Mouse (Mus musculus) limb, embryonic 13.5 days (tissue): ENCODE results near the gene Lmf1. TPM values are rescaled to one million over a fixed set of nuclear protein-coding genes. Genes with fewer than 3 reads are reported as not detected.

Experiments
- ATAC-seq: fragments of 200-750 bp; cut with Nextera tagmentation; 2 replicates; pipeline ENCODE4 v1.8.0; 2017; ENCODE audit warnings: low read depth, moderate number of reproducible peaks, moderate TSS enrichment; ENCODE audit not compliant: low FRiP score
- H3K27ac ChIP-seq: fragments of 300-500 bp; sonication (generic); 2 replicates; pipeline ENCODE4 v1.5.1; 2015; ENCODE audit warnings: inconsistent platforms, mild to moderate bottlenecking, moderate library complexity
- H3K27me3 ChIP-seq: fragments of 300-500 bp; sonication (generic); 2 replicates; pipeline ENCODE4 v1.6.1; 2015; ENCODE audit warnings: mild to moderate bottlenecking, inconsistent platforms
- H3K36me3 ChIP-seq: fragments of 300-500 bp; sonication (generic); 2 replicates; pipeline ENCODE4 v1.6.1; 2015; ENCODE audit warnings: inconsistent platforms, mild to moderate bottlenecking, moderate library complexity
- H3K4me1 ChIP-seq: fragments of 300-500 bp; sonication (generic); 2 replicates; pipeline ENCODE4 v1.6.1; 2015; ENCODE audit warnings: inconsistent platforms
- H3K4me2 ChIP-seq: fragments of 300-500 bp; sonication (generic); replicated peaks from 2 replicates; pipeline ENCODE4 v1.6.1; 2015; ENCODE audit warnings: inconsistent platforms, mild to moderate bottlenecking, moderate library complexity
- H3K4me3 ChIP-seq: fragments of 300-500 bp; sonication (generic); 2 replicates; pipeline ENCODE4 v1.5.1; 2015; ENCODE audit warnings: moderate library complexity, mild to moderate bottlenecking, inconsistent platforms
- H3K9ac ChIP-seq: fragments of 300-500 bp; sonication (generic); 2 replicates; pipeline ENCODE4 v1.6.1; 2015; ENCODE audit warnings: mild to moderate bottlenecking, inconsistent platforms
- H3K9me3 ChIP-seq: fragments of 300-500 bp; sonication (generic); 2 replicates; pipeline ENCODE4 v1.6.1; 2016; ENCODE audit warnings: inconsistent platforms
- WGBS: fragments of 180-500 bp; shearing (Covaris S2); methylation state at CpG from one replicate; pipeline ENCODE4 v1.1.7; 2015; 5-methylcytosine and 5-hydroxymethylcytosine counted together
- polyA plus RNA-seq: library from polyadenylated mRNA; unstranded; fragments of >200 nt; fragmentation: Nextera tagmentation; extraction: Ambion mirVana; gene quantifications from 2 replicates; pipeline ENCODE4 v1.2.1, GENCODE M21; 2015

The Lmf1 gene
- polyA plus RNA-seq, 1 experiment from 2014 or later = 33.2 TPM

GRCm38 (mm10) chr17:25635806-25636205 lies 56.9 kb downstream of the Lmf1 start:
- Histone ChIP-seq H3K4me1 (peaks cover 36% of the 10 kb centered on the region), H3K27ac (no peak overlapping the region), H3K4me3 (no peak overlapping the region), H3K4me2 (no peak overlapping the region), H3K36me3 (peaks cover 45% of the 10 kb centered on the region), H3K9ac (no peak overlapping the region), H3K27me3 (no peaks in the 10 kb centered on the region), H3K9me3 (no peaks in the 10 kb centered on the region)
- ATAC-seq = no peak
- WGBS = 84% methylated on average over 5 of the region's 5 CpGs

GRCm38 (mm10) chr17:25637986-25638385 lies 59.1 kb downstream of the Lmf1 start:
- Histone ChIP-seq H3K4me1 (peaks cover 47% of the 10 kb centered on the region), H3K4me2 (no peak overlapping the region), H3K4me3 (no peak overlapping the region), H3K9me3 (no peaks in the 10 kb centered on the region), H3K36me3 (peaks cover 30% of the 10 kb centered on the region), H3K27ac (no peak overlapping the region), H3K27me3 (no peaks in the 10 kb centered on the region), H3K9ac (no peak overlapping the region)
- WGBS = 28% methylated on average over 7 of the region's 7 CpGs
- no peak for ATAC-seq

GRCm38 (mm10) chr17:25638442-25638841 lies 59.6 kb downstream of the Lmf1 start:
- Histone ChIP-seq H3K4me2 (no peak overlapping the region), H3K9ac (no peak overlapping the region), H3K27me3 (no peaks in the 10 kb centered on the region), H3K9me3 (no peaks in the 10 kb centered on the region), H3K27ac (no peak overlapping the region), H3K36me3 (peaks cover 25% of the 10 kb centered on the region), H3K4me1 (peaks cover 52% of the 10 kb centered on the region), H3K4me3 (no peak overlapping the region)
- 71% methylated on average over 4 of the region's 4 CpGs for WGBS
- ATAC-seq = no peak

GRCm38 (mm10) chr17:25640956-25641355 lies 62.1 kb downstream of the Lmf1 start:
- Histone ChIP-seq H3K9ac (no peak overlapping the region), H3K27ac (no peak overlapping the region), H3K36me3 (peaks cover 11% of the 10 kb centered on the region), H3K4me3 (no peak overlapping the region), H3K9me3 (no peaks in the 10 kb centered on the region), H3K27me3 (no peaks in the 10 kb centered on the region), H3K4me1 (peaks cover 51% of the 10 kb centered on the region), H3K4me2 (no peak overlapping the region)
- no peak for ATAC-seq
- 22% methylated on average over 4 of the region's 4 CpGs for WGBS

- Histone ChIP-seq H3K27ac (no peak overlapping the region), H3K4me1 (peaks cover 51% of the 10 kb centered on the region), H3K36me3 (peaks cover 13% of the 10 kb centered on the region), H3K4me2 (no peak overlapping the region), H3K4me3 (no peak overlapping the region), H3K9me3 (no peaks in the 10 kb centered on the region), H3K27me3 (no peaks in the 10 kb centered on the region), H3K9ac (no peak overlapping the region)
- 79% methylated on average over 8 of the region's 8 CpGs for WGBS
- ATAC-seq = no peak
Measured at GRCm38 (mm10) chr17:25642032-25642431, 63.1 kb downstream of the Lmf1 start.

GRCm38 (mm10) chr17:25643517-25644294 lies 64.8 kb downstream of the Lmf1 start:
- H3K36me3 ChIP-seq = peaks cover 25% of the 10 kb centered on the region
- H3K9ac ChIP-seq = 0 out of 2 replicates have a peak overlapping the region, but pooled peaks have one; percentile 25
- H3K4me2 ChIP-seq = no peak overlapping the region
- H3K4me3 ChIP-seq = no peak overlapping the region
- 51% methylated on average over 13 of the region's 13 CpGs for WGBS
- H3K9me3 ChIP-seq = no peaks in the 10 kb centered on the region
- H3K27me3 ChIP-seq = no peaks in the 10 kb centered on the region
- no peak for ATAC-seq
- H3K4me1 ChIP-seq = peaks cover 44% of the 10 kb centered on the region
- H3K27ac ChIP-seq = no peak overlapping the region

- H3K9ac ChIP-seq = no peak overlapping the region
- H3K4me2 ChIP-seq = no peak overlapping the region
- peaks cover 34% of the 10 kb centered on the region for H3K36me3 ChIP-seq
- H3K27ac ChIP-seq = no peak overlapping the region
- ATAC-seq = no peak
- no peaks in the 10 kb centered on the region for H3K9me3 ChIP-seq
- WGBS = 92% methylated on average over 3 of the region's 3 CpGs
- H3K4me1 ChIP-seq = peaks cover 41% of the 10 kb centered on the region
- no peaks in the 10 kb centered on the region for H3K27me3 ChIP-seq
- no peak overlapping the region for H3K4me3 ChIP-seq
Measured at GRCm38 (mm10) chr17:25644761-25645160, 65.9 kb downstream of the Lmf1 start.

- no peak for ATAC-seq
- no peaks in the 10 kb centered on the region for H3K27me3 ChIP-seq
- no peak overlapping the region for H3K9ac ChIP-seq
- WGBS = 76% methylated on average over 9 of the region's 9 CpGs
- H3K4me2 ChIP-seq = no peak overlapping the region
- H3K4me1 ChIP-seq = peaks cover 39% of the 10 kb centered on the region
- no peak overlapping the region for H3K27ac ChIP-seq
- H3K4me3 ChIP-seq = no peak overlapping the region
- peaks cover 42% of the 10 kb centered on the region for H3K36me3 ChIP-seq
- H3K9me3 ChIP-seq = no peaks in the 10 kb centered on the region
Measured at GRCm38 (mm10) chr17:25645661-25646060, 66.8 kb downstream of the Lmf1 start.

- peaks cover 47% of the 10 kb centered on the region for H3K36me3 ChIP-seq
- H3K9ac ChIP-seq = no peak overlapping the region
- WGBS = 92% methylated on average over 10 of the region's 10 CpGs
- no peaks in the 10 kb centered on the region for H3K27me3 ChIP-seq
- H3K9me3 ChIP-seq = no peaks in the 10 kb centered on the region
- H3K4me3 ChIP-seq = no peak overlapping the region
- peaks cover 27% of the 10 kb centered on the region for H3K4me1 ChIP-seq
- H3K27ac ChIP-seq = no peak overlapping the region; the same call in 1 of the 2 replicates
- no peak overlapping the region for H3K4me2 ChIP-seq
- ATAC-seq = no peak
Measured at GRCm38 (mm10) chr17:25647901-25648300, 69.0 kb downstream of the Lmf1 start.

- no peak overlapping the region for H3K27ac ChIP-seq
- no peak overlapping the region for H3K4me3 ChIP-seq
- H3K36me3 ChIP-seq = peaks cover 47% of the 10 kb centered on the region
- H3K4me2 ChIP-seq = no peak overlapping the region
- peaks cover 19% of the 10 kb centered on the region for H3K4me1 ChIP-seq
- H3K9me3 ChIP-seq = no peaks in the 10 kb centered on the region
- 48% methylated on average over 15 of the region's 15 CpGs for WGBS
- ATAC-seq = no peak
- H3K9ac ChIP-seq = no peak overlapping the region
- no peaks in the 10 kb centered on the region for H3K27me3 ChIP-seq
Measured at GRCm38 (mm10) chr17:25648678-25649216, 69.9 kb downstream of the Lmf1 start.

GRCm38 (mm10) chr17:25650726-25651125 lies 71.8 kb downstream of the Lmf1 start:
- Histone ChIP-seq H3K4me3 (no peak overlapping the region), H3K27me3 (no peaks in the 10 kb centered on the region)
- WGBS = 83% methylated on average over 7 of the region's 7 CpGs

GRCm38 (mm10) chr17:25652272-25652671 lies 73.4 kb downstream of the Lmf1 start:
- H3K9ac ChIP-seq = no peak overlapping the region
- peaks cover 23% of the 10 kb centered on the region for H3K4me1 ChIP-seq
- H3K4me2 ChIP-seq = no peak overlapping the region
- ATAC-seq = no peak
- H3K36me3 ChIP-seq = peaks cover 56% of the 10 kb centered on the region
- H3K4me3 ChIP-seq = no peak overlapping the region
- H3K27ac ChIP-seq = no peak overlapping the region
- H3K9me3 ChIP-seq = no peaks in the 10 kb centered on the region
- no peaks in the 10 kb centered on the region for H3K27me3 ChIP-seq
- WGBS = 75% methylated on average over 8 of the region's 8 CpGs

More at GRCm38 (mm10) chr17:25650726-25651125, 71.8 kb downstream of the Lmf1 start:
- Histone ChIP-seq H3K4me2 (no peak overlapping the region), H3K9me3 (no peaks in the 10 kb centered on the region), H3K4me1 (peaks cover 7% of the 10 kb centered on the region), H3K27ac (no peak overlapping the region), H3K9ac (no peak overlapping the region), H3K36me3 (peaks cover 52% of the 10 kb centered on the region)
- ATAC-seq = no peak
